Mouse (Mus musculus) bone marrow macrophage, adult 2 months (primary cell): ENCODE data around the gene Ppp2r5a.

Experiments used
- CTCF ChIP-seq: IDR thresholded peaks from 2 replicates; pipeline ENCODE4 v1.5.1; 2012; ENCODE audit warnings: low read depth, mild to moderate bottlenecking, low read length, moderate library complexity
- POLR2A ChIP-seq: IDR thresholded peaks from 2 replicates; pipeline ENCODE4 v1.6.1; 2012; ENCODE audit warnings: mild to moderate bottlenecking, low read depth, low read length, borderline replicate concordance

DNA sequence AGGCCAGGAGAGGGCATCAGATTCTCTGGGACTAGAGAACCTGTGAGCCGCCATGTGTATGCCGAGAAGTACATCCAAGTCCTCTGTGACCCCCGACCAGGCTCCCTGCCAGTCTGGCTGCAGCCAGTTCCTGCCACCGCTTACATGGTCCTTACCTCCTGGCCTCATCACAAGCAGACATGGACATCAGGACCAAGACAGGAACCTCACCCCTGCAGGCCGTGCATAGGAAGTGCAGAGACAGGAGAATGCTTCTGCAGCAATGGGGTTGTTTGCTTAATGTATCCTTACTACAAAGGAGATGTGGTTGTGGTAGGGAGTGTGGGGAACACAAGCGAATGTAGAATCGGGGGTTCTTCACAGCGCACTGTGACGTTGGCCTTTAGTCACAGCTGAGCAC, 96.8 kb downstream of the Ppp2r5a start:
- TF ChIP-seq POLR2A (no peak), CTCF (no peak)
